Mouse (Mus musculus): ENCODE measurements around the gene Cst7. TPM values are rescaled to one million over a fixed set of nuclear protein-coding genes. Genes with fewer than 3 reads are reported as not detected.

The Cst7 gene
- polyA plus RNA-seq (2017; shearing (Covaris generic)) = 250 TPM

DNA sequence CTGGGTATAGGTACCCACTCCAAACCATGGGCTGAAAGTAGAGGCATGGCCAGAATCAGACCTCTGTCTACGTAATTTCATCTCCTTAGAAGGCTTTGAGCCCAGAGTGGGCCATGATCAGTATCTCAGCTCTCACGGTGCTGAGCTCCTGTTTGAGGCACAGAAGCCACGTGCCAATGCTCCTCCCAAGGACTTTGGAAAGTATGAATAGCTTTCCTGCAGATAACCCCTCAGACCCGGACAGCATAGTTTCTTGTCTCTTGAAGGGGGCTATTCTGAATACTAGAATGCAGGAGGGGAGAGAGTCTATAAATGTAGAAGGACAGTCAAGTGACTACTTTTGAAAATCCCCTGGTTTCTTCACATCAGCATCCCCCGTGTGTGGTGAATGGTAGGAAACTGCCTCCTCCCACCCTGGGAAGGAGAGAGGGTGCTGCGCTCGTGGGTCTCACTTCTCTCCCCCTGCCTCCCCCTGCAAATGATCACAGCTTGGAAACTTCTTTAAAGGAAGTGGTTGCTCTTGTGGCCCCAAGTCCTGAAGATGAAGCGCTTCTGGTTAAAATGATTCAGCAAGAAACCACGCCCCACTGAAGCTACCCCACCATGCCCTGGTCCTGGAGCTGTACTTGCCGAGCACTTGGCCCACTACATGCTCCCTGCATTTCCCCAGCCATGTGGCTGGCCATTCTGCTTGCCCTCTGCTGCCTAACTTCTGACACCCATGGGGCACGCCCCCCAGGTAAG, at the start of gene Cst7:
Cst7 (plus strand) TSS at position 569 of the 744 bp plus-strand sequence.

DNA sequence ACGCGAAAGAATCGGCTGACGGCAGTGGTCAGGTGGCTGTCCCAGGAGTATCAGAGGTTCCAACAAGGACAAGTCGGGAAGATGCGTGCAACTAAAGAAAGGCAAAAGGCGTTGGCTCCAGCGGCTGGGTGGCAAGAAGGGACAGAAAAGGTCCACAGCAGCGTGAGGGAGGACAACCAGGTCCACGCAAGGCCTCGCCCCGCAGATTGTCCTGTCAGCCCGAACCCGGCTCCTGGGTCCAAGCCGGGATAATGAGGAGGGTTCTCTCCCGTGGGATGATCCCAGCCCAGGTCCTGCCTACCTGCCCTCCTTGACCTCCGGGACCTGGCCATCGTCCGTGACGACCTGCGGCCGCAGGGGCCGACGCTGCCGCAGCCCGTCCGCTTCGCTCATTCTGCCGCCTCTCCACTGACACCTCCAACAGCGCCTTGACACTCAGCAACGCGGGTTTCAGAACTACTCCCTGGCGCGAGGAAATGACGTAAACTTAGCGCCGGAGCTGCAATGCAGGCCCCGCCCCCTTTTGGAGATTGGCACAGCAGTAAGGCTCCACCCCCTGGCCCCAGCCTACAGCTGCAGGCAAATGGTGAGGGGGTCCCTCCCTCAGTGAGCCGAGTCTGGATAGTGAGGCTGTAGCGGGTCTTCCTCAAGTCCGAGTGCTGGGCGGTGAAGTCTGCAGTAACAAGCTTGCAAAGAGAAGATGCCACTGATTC, 38.0 kb downstream of the Cst7 start, which contains the start of gene Apmap:
Apmap (minus strand) TSS at position 481 of the 713 bp plus-strand sequence.

Other genes starting within 250 kb of the Cst7 start
- gene Gm10130, start 246.7 kb upstream of the Cst7 start, polyA plus RNA-seq (2017; shearing (Covaris generic)) = 39.7 TPM
- 13.0 TPM for gene 3300002I08Rik, start 207.7 kb upstream of the Cst7 start, polyA plus RNA-seq (2017; shearing (Covaris generic))
- gene Zfp442, start 118.9 kb upstream of the Cst7 start, polyA plus RNA-seq (2017; shearing (Covaris generic)) = 9.4 TPM
- gene Zfp345, start 85.3 kb upstream of the Cst7 start, polyA plus RNA-seq (2017; shearing (Covaris generic)) = 0.46 TPM
- gene Apmap, start 38.2 kb downstream of the Cst7 start, polyA plus RNA-seq (2017; shearing (Covaris generic)) = 48.9 TPM
- 15.7 TPM for gene Acss1, start 98.1 kb downstream of the Cst7 start, polyA plus RNA-seq (2017; shearing (Covaris generic))
- gene Vsx1, start 118.9 kb downstream of the Cst7 start, polyA plus RNA-seq (2017; shearing (Covaris generic)) = not detected
- gene Entpd6, start 178.6 kb downstream of the Cst7 start, polyA plus RNA-seq (2017; shearing (Covaris generic)) = 72.8 TPM
- gene Pygb, start 216.3 kb downstream of the Cst7 start, polyA plus RNA-seq (2017; shearing (Covaris generic)) = 105 TPM